Mouse (Mus musculus) E14TG2a.4 (cell line): ENCODE measurements at regions not wholly inside any gene's neighbourhood (a gene's known extent, or its start where the extent isn't known, plus 50 kb on each side); places are given as distances from the start of the nearest gene placed in this dataset.

Experiments used
- CTCF ChIP-seq: conservative IDR thresholded peaks from 2 replicates; pipeline ENCODE4 v1.5.1; 2014; ENCODE audit warnings: low read length
- POU5F1 ChIP-seq: IDR thresholded peaks from 2 replicates; pipeline ENCODE4 v1.6.1; 2014; ENCODE audit warnings: low read length, borderline replicate concordance

DNA sequence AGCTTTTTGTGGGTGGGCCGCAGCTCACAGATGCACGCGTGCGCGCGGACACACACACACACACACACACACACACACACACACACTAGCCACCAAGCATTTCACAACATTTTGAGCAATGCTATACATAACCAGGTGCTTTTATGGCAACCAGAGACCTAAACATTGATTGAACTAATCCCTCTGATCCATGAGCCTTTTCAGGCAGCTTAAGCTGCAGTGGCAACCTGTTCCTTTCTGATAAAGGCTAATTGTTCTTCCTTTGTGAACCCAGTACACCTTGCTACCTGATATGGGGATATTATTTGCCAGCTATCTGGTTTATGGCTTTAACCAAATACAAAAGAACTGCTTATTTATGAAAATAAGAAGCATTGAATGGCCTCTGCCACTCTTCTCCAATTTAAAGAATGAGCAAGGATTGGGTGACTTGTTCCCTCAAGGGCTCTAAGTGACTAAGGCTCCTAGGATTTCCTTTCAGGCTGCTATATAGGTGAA is 651.2 kb downstream of the A830018L16Rik start:
- TF ChIP-seq CTCF: no peak
- no peak for TF ChIP-seq POU5F1
